Mouse (Mus musculus): ENCODE measurements around the gene Ccdc59.

The Ccdc59 gene

DNA sequence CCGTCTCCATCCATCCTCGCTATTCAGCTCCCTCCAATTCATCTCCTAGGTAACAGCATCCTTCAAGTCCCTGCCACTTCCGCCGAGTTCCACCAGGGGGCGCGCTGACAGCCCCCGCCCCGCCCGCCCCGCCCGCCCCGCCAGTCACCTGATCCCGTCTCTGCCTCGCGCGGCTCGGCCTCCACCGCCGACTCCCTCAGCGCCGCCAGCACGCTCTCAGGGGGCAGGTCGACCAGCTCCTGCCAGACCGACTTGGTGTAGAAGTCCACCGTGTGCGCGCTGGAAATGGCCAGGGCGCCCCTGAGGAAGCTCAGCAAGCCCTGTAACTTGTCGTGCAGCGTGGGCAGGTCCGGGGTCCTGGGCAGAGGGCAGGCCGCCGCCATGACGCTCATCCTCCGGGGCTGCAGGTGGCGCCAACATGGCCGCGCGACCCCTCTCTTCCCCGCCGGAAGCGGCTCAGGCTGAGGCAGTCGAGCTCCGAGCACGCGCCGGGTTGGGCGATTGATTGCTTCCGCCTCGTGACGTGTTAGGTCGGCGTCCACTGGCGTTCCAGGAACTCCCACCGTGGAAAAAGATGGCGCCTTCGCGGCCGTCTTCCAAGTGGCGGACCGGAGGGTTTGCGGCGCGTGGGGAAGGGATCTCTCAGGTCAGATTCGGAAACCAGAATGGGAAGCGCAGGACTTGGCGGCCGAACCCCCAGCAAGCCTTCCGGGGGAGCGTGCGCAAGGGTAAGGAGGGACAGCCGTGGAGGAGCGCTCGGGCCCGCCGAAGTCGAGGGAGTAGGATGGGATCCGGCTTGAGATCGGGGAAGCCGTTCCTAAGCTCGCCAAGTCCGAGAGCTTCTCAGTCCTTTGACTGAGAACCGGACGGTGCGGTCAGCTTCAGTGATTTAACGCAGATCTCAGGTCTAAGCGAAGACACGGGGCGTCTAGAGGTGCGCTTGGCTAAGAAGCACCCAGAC lies at the start of gene Ccdc59, which contains the start of gene Mettl25:
Gene Ccdc59 (plus strand): TSS at position 140 of the 961 bp plus-strand sequence.
Gene Mettl25 (minus strand): TSS at position 453 of the 961 bp plus-strand sequence.
- peak; percentile 98 for DNase-seq (ENCODE audit: low spot score in 2 of 2)

GRCm38 (mm10) chr10:105793776-105794552 lies 46.9 kb upstream of the Ccdc59 start:
- no peak for DNase-seq (ENCODE audit: low spot score in 2 of 2)

- no peak for DNase-seq (ENCODE audit: low spot score in 2 of 2)
Observed at GRCm38 (mm10) chr10:105797250-105797924, 43.5 kb upstream of the Ccdc59 start.

- DNase-seq (ENCODE audit: low spot score in 2 of 2), result no peak
Observed at GRCm38 (mm10) chr10:105801147-105801546, 39.7 kb upstream of the Ccdc59 start.

- DNase-seq (ENCODE audit: low spot score in 2 of 2), result no peak
Observed at GRCm38 (mm10) chr10:105802132-105802531, 38.7 kb upstream of the Ccdc59 start.

DNA sequence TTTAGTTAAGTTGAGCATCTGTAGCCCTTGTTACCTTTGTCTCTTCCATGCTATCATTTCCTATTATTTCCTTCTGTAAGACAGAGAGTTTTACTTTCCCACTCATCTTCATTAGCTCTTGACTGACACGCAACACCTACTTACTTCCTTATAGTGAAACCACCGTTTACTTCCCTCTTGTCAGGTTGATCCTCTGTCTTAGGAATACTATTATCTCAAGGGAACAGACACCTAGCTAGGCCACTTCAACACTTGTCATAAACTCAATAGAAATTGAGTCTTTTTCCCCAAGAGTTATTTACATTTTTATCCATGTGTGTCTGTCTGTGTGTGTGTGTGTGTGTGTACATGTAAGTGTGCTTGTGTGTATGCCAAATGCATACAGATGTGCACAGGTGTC lies 37.4 kb upstream of the Ccdc59 start:
- DNase-seq (ENCODE audit: low spot score in 2 of 2), result no peak

DNA sequence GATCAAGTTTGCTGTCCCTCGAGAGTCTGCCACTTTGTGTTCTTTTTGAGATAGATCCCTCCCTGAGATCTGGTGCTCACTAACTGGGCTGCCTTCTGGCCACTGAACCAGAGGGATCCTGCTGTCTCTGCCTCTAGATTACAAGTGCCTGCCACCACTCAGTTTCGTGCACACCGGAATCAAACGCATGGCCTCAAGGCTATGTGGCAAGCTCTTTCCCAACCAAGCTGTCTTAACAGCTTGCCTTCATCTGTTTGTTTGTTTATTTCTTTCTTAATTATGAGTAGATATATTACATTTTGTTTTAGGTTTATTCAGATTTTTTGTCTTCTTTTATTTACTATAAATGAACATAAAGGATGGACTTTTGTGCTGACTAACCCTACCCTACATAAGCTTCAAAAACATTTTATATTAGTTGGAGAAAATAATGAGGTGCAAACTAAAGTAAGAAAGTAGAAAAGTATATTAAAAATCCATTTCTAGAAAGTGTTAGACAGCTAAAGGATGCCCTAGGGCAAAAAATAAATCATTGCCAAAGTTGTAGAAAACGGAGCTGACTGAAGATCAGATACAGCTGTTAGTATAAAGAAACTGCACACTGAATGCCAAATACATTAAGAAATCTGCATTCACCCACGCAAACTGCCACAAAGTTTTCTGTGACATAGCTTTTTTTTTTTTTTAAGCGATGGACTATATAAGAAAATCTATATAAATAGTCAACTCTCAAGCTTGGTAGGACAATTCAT lies 34.4 kb upstream of the Ccdc59 start:
- DNase-seq (ENCODE audit: low spot score in 2 of 2), result no peak

DNA sequence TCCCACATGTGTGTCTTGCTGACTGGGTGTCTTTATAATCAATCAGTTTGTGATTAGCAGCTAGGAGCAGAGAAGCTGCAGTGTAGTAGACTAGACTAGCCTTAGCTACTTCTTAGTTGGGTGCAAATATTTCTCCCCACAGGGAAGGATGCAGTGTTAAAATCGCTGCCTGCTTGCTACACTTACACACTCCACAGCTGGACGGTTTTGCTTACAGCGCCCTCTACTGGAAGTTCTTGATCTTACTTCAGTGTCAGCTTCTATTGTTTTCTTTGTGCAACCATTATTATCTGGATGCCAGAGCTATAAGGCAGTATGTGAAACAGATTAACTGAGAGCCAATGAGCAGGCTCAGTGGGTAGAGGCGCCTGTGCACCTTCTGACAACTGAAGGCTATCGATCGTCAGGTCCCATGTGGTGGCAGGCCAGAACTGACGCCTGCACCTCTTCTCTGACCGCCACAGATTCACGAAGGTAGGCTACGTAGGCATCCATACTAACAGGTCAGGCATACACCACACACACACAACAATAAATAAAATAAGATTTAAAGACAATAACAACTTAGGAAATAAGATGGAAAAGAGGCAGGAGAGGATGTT lies 6.1 kb upstream of the Ccdc59 start:
- peak in 1 of 2 experiments; percentile 52 for DNase-seq (ENCODE audit: low spot score in 2 of 2)

DNA sequence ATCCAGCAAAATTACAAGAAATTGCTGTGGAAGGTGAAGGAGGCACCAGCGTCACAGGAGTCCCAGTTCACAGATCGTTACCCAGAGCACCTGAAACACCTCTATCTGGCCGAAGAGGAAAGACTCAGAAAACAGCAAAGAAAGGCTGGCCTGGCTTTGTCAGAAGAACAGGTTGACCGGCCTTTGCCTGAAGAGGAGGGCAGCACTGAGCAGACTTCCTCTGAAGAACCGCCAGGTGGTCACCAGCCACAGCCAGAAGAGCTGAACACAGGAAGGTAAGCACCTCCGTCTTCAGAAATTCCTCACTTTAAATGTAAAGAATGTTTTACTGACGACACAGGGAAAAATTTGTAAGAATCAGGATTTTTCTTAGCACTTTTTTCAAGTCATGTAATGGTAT lies 1.7 kb downstream of the Ccdc59 start:
- no peak for DNase-seq (ENCODE audit: low spot score in 2 of 2)

- DNase-seq (ENCODE audit: low spot score in 2 of 2), result no peak
Observed at GRCm38 (mm10) chr10:105850286-105850685, 9.4 kb downstream of the Ccdc59 start.

DNA sequence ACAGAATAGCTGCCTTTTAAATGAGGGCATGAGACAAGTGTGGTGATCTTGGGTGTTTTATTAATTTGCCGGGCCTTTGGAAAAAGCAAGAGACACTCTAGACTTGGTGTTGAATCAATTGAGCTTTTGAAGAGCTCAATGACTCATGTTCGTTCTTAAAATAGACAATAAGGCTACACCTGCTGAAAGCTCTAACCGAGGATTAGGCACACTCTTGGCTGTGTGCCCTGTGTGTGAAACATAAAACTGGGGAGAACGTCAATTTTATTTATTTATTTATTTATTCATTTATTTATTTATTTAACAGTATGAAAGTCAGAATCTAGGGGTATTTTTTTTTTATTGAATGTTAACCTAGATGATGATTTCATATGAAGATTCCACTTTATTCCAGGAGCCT lies 10.3 kb downstream of the Ccdc59 start:
- DNase-seq (ENCODE audit: low spot score in 2 of 2), result no peak

DNA sequence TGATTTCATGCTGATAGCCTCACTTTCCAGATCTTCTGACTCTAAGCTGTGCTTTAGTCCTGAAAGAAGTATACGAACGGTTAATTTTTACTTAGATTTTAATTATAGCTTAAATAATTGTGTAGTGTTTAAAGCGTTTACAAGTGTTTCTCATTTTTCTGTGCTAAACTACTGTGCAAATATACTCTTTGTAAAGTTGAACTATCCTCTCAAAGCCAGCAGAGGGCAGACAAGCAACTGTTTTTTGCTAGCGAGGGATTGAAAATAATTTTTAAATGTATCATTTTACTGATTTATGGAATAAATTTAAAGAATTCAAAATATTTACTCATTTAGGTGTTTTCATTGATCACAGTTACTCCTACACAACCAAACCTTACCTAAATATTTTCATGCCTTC lies 26.4 kb downstream of the Ccdc59 start:
- peak in 1 of 2 experiments; percentile 44 for DNase-seq (ENCODE audit: low spot score in 2 of 2)

Measured in right cerebral cortex, postnatal 10 days (tissue).